Mouse (Mus musculus): Measurements from ENCODE around the gene Ncdn. TPM values are rescaled to one million over a fixed set of nuclear protein-coding genes. Genes with fewer than 3 reads are reported as not detected.

Gene Ncdn
- 134 and 161 TPM in 2 replicates for polyA plus RNA-seq (2015; fragmentation: Nextera tagmentation; extraction: Ambion mirVana)

DNA sequence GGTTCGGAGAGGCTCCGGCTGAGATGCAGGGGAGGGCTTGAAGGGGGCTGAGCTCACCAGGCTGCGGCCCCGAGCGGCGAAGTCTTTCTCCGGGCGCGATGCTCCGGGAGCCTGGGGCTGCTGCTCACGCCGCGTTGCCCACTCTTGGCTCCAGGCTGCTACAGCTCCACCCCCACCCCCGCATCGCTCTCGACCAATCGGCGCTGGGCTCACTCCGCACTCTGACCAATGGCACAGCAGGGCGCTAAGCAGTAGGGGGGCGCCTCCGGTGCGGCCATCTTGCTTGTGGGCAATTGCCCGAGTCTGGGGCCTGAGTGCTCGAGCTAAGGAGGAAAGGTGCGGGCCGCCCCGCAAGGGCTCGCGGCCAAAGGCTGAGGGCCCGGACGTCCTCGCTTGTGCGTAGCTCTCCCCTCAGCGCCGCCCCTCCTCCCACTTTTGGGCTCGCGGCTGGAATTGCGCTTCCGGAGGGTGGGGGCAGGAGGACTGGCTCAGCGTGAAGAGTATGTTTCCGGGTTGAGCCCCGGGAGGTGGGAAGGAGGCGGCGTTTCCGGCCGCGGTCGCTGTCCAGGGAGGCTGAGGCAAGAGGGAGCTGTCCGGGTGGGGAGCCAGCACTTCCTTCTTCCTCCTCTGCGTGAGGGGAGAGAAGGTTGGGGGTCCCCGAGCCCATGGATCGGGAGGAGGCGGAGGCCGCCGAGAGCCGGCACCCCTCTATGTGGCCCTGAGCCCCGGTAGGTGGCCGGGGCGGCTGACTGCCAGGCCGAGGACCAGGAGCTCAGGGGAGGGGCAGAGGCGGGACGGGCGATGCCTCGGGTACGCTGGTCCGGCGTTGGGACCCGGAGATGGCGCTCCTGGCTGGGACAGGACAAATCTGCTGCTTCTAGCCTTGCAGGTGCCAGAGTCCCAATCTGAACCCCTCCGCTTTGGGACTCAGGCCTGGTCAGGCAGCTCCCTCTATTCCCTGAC is at the start of gene Ncdn, which contains the start of gene AU040320:
Gene Ncdn (minus strand): TSS at position 171 of the 963 bp plus-strand sequence.
Gene AU040320 (plus strand): TSS at position 277 of the 963 bp plus-strand sequence.
- peak; percentile 96 for ATAC-seq
- H3K27me3 ChIP-seq (ENCODE audit: control insufficient read depth, insufficient read depth, low read depth, low read length) = no peaks in the 10 kb centered on the region
- H3K9me3 ChIP-seq (replicated peaks; ENCODE audit: control insufficient read depth, low read length, poor library complexity, severe bottlenecking) = no peaks in the 10 kb centered on the region
- peak within 1 kb of the TSS; percentile 96 for H3K4me2 ChIP-seq (ENCODE audit: low read length)
- H3K36me3 ChIP-seq (ENCODE audit: control insufficient read depth, insufficient read depth, low read length) = peaks cover 10% of the 10 kb centered on the region
- H3K4me3 ChIP-seq (ENCODE audit: low read depth, low read length) = peak within 1 kb of the TSS; percentile 89
- WGBS = under 1% methylated on average over 60 of the region's 71 CpGs
- H3K4me1 ChIP-seq (ENCODE audit: control insufficient read depth, insufficient read depth, low read length) = peaks cover 41% of the 10 kb centered on the region
- peak within 1 kb of the TSS; percentile 98 for H3K27ac ChIP-seq (ENCODE audit: low read length)
- H3K9ac ChIP-seq (ENCODE audit: low read depth, low read length) = peak within 1 kb of the TSS; percentile 96

GRCm38 (mm10) chr4:126802174-126802573 is 48.9 kb upstream of the Ncdn start:
- Histone ChIP-seq H3K36me3 (ENCODE audit: control insufficient read depth, insufficient read depth, low read length) (no peaks in the 10 kb centered on the region), H3K9ac (ENCODE audit: low read depth, low read length) (no peak overlapping the region), H3K4me1 (ENCODE audit: control insufficient read depth, insufficient read depth, low read length) (peaks cover 11% of the 10 kb centered on the region; the same call in 1 of the 2 replicates), H3K4me2 (ENCODE audit: low read length) (no peak overlapping the region), H3K9me3 (replicated peaks; ENCODE audit: control insufficient read depth, low read length, poor library complexity, severe bottlenecking) (no peaks in the 10 kb centered on the region), H3K4me3 (ENCODE audit: low read depth, low read length) (no peak overlapping the region), H3K27ac (ENCODE audit: low read length) (no peak overlapping the region), H3K27me3 (ENCODE audit: control insufficient read depth, insufficient read depth, low read depth, low read length) (no peaks in the 10 kb centered on the region)
- 95% methylated on average over 8 of the region's 8 CpGs for WGBS
- no peak for ATAC-seq

GRCm38 (mm10) chr4:126792341-126793102 is 39.3 kb upstream of the Ncdn start:
- H3K27me3 ChIP-seq (ENCODE audit: control insufficient read depth, insufficient read depth, low read depth, low read length) = no peaks in the 10 kb centered on the region
- no peak overlapping the region for H3K9ac ChIP-seq (ENCODE audit: low read depth, low read length)
- peaks cover 19% of the 10 kb centered on the region for H3K36me3 ChIP-seq (ENCODE audit: control insufficient read depth, insufficient read depth, low read length)
- H3K4me3 ChIP-seq (ENCODE audit: low read depth, low read length) = no peak overlapping the region
- no peaks in the 10 kb centered on the region for H3K9me3 ChIP-seq (replicated peaks; ENCODE audit: control insufficient read depth, low read length, poor library complexity, severe bottlenecking)
- H3K27ac ChIP-seq (ENCODE audit: low read length) = no peak overlapping the region
- WGBS = 95% methylated on average over 7 of the region's 7 CpGs
- H3K4me1 ChIP-seq (ENCODE audit: control insufficient read depth, insufficient read depth, low read length) = no peaks in the 10 kb centered on the region
- no peak overlapping the region for H3K4me2 ChIP-seq (ENCODE audit: low read length)
- ATAC-seq = no peak

- no peak for ATAC-seq
- H3K4me3 ChIP-seq (ENCODE audit: low read depth, low read length) = no peak overlapping the region
- no peaks in the 10 kb centered on the region for H3K9me3 ChIP-seq (replicated peaks; ENCODE audit: control insufficient read depth, low read length, poor library complexity, severe bottlenecking)
- H3K27ac ChIP-seq (ENCODE audit: low read length) = peak overlapping the region; percentile 5
- peaks cover 35% of the 10 kb centered on the region for H3K4me1 ChIP-seq (ENCODE audit: control insufficient read depth, insufficient read depth, low read length)
- peaks cover 2% of the 10 kb centered on the region; the same call in 1 of the 2 replicates for H3K36me3 ChIP-seq (ENCODE audit: control insufficient read depth, insufficient read depth, low read length)
- H3K27me3 ChIP-seq (ENCODE audit: control insufficient read depth, insufficient read depth, low read depth, low read length) = no peaks in the 10 kb centered on the region
- no peak overlapping the region for H3K4me2 ChIP-seq (ENCODE audit: low read length)
- H3K9ac ChIP-seq (ENCODE audit: low read depth, low read length) = no peak overlapping the region
- 78% methylated on average over 8 of the region's 8 CpGs for WGBS
Observed at GRCm38 (mm10) chr4:126782996-126783395, 29.8 kb upstream of the Ncdn start.

DNA sequence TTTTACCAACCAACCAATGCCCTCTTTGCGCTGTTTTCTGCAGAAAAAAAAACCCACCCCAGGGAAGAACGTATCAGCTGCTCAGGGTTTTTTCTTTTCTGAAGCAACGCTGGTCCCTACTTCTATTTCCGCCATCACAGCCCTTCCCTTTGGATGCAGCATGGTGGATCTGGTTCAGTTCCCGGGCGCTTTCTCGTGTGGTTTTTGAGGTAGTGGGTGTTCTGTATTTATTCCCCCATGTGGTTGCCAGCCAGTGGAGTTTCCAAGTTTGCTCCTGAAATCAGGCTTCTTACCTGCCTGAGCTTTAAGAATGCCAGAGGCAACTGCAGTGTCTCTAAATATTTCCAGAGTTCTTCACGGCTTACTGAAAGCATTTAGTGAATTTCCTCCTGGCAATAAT is 29.3 kb upstream of the Ncdn start:
- no peak for ATAC-seq
- Histone ChIP-seq H3K4me3 (ENCODE audit: low read depth, low read length) (no peak overlapping the region), H3K4me2 (ENCODE audit: low read length) (no peak overlapping the region), H3K9me3 (replicated peaks; ENCODE audit: control insufficient read depth, low read length, poor library complexity, severe bottlenecking) (no peaks in the 10 kb centered on the region), H3K27me3 (ENCODE audit: control insufficient read depth, insufficient read depth, low read depth, low read length) (no peaks in the 10 kb centered on the region), H3K4me1 (ENCODE audit: control insufficient read depth, insufficient read depth, low read length) (peaks cover 38% of the 10 kb centered on the region), H3K27ac (ENCODE audit: low read length) (no peak overlapping the region; the same call in 1 of the 2 replicates), H3K9ac (ENCODE audit: low read depth, low read length) (no peak overlapping the region), H3K36me3 (ENCODE audit: control insufficient read depth, insufficient read depth, low read length) (peaks cover 1% of the 10 kb centered on the region; the same call in 1 of the 2 replicates)
- WGBS = 88% methylated on average over 8 of the region's 8 CpGs

DNA sequence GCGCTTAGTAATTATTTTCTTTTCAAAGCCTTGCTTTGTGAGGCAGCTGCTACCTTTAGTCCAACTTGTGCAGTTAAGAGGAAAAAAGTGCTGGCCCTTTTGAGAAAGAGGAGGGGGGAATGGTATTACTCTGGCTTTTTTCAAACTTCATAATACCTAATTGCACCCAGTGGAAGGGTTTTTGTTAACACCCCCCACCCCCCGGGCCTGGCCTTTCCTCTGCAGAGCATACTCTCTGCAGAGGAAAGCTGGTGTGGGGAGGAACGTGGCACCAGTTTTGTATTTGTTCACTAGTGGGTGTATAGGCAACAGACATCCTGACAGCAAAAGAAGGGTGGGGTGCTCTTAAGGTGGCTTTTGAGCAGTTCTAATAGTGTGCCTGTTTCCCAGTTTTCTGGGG is 28.6 kb upstream of the Ncdn start:
- Histone ChIP-seq H3K4me2 (ENCODE audit: low read length) (no peak overlapping the region), H3K4me1 (ENCODE audit: control insufficient read depth, insufficient read depth, low read length) (peaks cover 44% of the 10 kb centered on the region), H3K36me3 (ENCODE audit: control insufficient read depth, insufficient read depth, low read length) (no peaks in the 10 kb centered on the region), H3K27me3 (ENCODE audit: control insufficient read depth, insufficient read depth, low read depth, low read length) (no peaks in the 10 kb centered on the region), H3K9ac (ENCODE audit: low read depth, low read length) (no peak overlapping the region), H3K9me3 (replicated peaks; ENCODE audit: control insufficient read depth, low read length, poor library complexity, severe bottlenecking) (no peaks in the 10 kb centered on the region), H3K4me3 (ENCODE audit: low read depth, low read length) (no peak overlapping the region), H3K27ac (ENCODE audit: low read length) (no peak overlapping the region)
- 62% methylated on average over 3 of the region's 3 CpGs for WGBS
- ATAC-seq = no peak

DNA sequence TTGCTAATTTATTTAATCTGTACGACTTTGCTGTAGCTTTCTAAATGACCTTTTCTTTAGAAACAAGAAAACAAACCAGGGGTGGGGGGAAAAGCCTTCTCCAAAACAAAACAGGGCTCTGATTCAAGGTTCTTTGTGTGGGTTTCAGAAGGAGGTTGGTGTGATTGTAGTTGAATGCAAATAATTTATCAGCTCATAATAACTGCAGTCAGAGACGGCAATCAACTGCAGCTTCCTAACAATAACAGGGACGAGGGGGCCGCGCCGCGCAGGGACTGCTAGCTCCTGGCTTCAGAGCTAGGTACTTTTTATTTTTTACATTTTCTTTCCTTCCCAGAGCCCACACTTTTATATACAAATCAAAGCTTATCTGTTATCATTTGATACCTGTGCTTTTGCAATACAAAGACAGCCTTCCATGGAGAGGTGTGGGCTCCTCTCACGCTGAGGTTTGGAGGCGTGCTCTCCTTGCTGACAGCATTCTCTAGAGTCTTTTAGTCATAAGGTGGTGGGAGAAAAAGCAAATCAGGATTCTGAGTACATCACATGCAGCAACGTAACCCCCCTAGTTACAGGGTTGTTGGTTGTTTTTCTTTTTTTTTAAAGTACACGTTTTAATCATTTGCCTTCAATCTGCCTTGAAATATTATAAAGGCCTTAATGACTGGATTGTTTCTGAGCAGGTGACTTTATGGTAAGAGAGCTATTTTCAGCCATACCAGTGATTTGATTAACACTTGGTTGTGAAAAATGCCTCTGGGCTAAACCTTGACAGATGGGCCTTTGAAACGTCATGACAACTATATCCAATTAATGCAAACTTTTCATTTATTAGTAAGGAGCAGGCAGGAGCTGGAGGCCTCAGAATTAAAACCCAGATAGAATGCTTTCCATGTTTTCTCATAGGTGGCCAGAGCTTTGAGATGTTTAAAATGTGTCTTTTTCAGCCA is 26.9 kb upstream of the Ncdn start:
- H3K9ac ChIP-seq (ENCODE audit: low read depth, low read length) = peak overlapping the region; percentile 18; the same call in 1 of the 2 replicates
- H3K36me3 ChIP-seq (ENCODE audit: control insufficient read depth, insufficient read depth, low read length) = no peaks in the 10 kb centered on the region
- no peak overlapping the region for H3K4me3 ChIP-seq (ENCODE audit: low read depth, low read length)
- 0 out of 2 replicates have a peak, but pooled peaks have one; percentile 27 for ATAC-seq
- peaks cover 44% of the 10 kb centered on the region for H3K4me1 ChIP-seq (ENCODE audit: control insufficient read depth, insufficient read depth, low read length)
- no peaks in the 10 kb centered on the region for H3K27me3 ChIP-seq (ENCODE audit: control insufficient read depth, insufficient read depth, low read depth, low read length)
- WGBS = 29% methylated on average over 12 of the region's 12 CpGs
- no peaks in the 10 kb centered on the region for H3K9me3 ChIP-seq (replicated peaks; ENCODE audit: control insufficient read depth, low read length, poor library complexity, severe bottlenecking)
- H3K4me2 ChIP-seq (ENCODE audit: low read length) = peak overlapping the region; percentile 23
- H3K27ac ChIP-seq (ENCODE audit: low read length) = peak overlapping the region; percentile 59

GRCm38 (mm10) chr4:126779148-126779581 is 25.9 kb upstream of the Ncdn start:
- H3K9me3 ChIP-seq (replicated peaks; ENCODE audit: control insufficient read depth, low read length, poor library complexity, severe bottlenecking) = no peaks in the 10 kb centered on the region
- WGBS = 15% methylated on average over 8 of the region's 8 CpGs
- peak overlapping the region; percentile 79 for H3K27ac ChIP-seq (ENCODE audit: low read length)
- peak; percentile 70; the same call in 1 of the 2 replicates for ATAC-seq
- no peaks in the 10 kb centered on the region for H3K36me3 ChIP-seq (ENCODE audit: control insufficient read depth, insufficient read depth, low read length)
- H3K9ac ChIP-seq (ENCODE audit: low read depth, low read length) = peak overlapping the region; percentile 48; the same call in 1 of the 2 replicates
- peak overlapping the region; percentile 23 for H3K4me2 ChIP-seq (ENCODE audit: low read length)
- no peak overlapping the region for H3K4me3 ChIP-seq (ENCODE audit: low read depth, low read length)
- H3K27me3 ChIP-seq (ENCODE audit: control insufficient read depth, insufficient read depth, low read depth, low read length) = no peaks in the 10 kb centered on the region
- H3K4me1 ChIP-seq (ENCODE audit: control insufficient read depth, insufficient read depth, low read length) = peaks cover 44% of the 10 kb centered on the region
